Mouse (Mus musculus) forebrain, postnatal 0 days (tissue): ENCODE data around the gene 2810021J22Rik. TPM values are rescaled to one million over a fixed set of nuclear protein-coding genes. Genes with fewer than 3 reads are reported as not detected.

Source experiments
- ATAC-seq: fragments of 200-750 bp; cut with Nextera tagmentation; 2 replicates; pipeline ENCODE4 v1.8.0; 2017; ENCODE audit warnings: mild to moderate bottlenecking, moderate library complexity
- DNase-seq: peaks from one replicate; pipeline ENCODE4 v3.0.0-alpha.2; 2015
- H3K27ac ChIP-seq: fragments of 300-500 bp; sonication (generic); 2 replicates; pipeline ENCODE4 v1.5.1; 2014; ENCODE audit warnings: low read depth, mild to moderate bottlenecking, antibody characterized with exemption, low read length, moderate library complexity, mixed read lengths
- H3K27me3 ChIP-seq: fragments of 300-500 bp; sonication (generic); 2 replicates; pipeline ENCODE4 v1.6.1; 2014; ENCODE audit warnings: mild to moderate bottlenecking, low read length, mixed read lengths; ENCODE audit not compliant: insufficient read depth
- H3K36me3 ChIP-seq: fragments of 300-500 bp; sonication (generic); 2 replicates; pipeline ENCODE4 v1.6.1; 2014; ENCODE audit warnings: mild to moderate bottlenecking, moderate library complexity; ENCODE audit not compliant: insufficient read depth
- H3K4me1 ChIP-seq: fragments of 300-500 bp; sonication (generic); 2 replicates; pipeline ENCODE4 v1.6.1; 2014; ENCODE audit warnings: antibody characterized with exemption; ENCODE audit not compliant: insufficient read depth
- H3K4me2 ChIP-seq: fragments of 300-500 bp; sonication (generic); 2 replicates; pipeline ENCODE4 v1.6.1; 2014; ENCODE audit warnings: low read depth, mild to moderate bottlenecking, moderate library complexity
- H3K4me3 ChIP-seq: fragments of 300-500 bp; sonication (generic); 2 replicates; pipeline ENCODE4 v1.5.1; 2014; ENCODE audit warnings: low read depth, low read length, mixed read lengths
- H3K9ac ChIP-seq: fragments of 300-500 bp; sonication (generic); 2 replicates; pipeline ENCODE4 v1.6.1; 2014; ENCODE audit warnings: mild to moderate bottlenecking
- H3K9me3 ChIP-seq: fragments of 300-500 bp; sonication (generic); 2 replicates; pipeline ENCODE4 v1.6.1; 2016; ENCODE audit warnings: low read length
- CTCF ChIP-seq: sonication (generic); IDR thresholded peaks from 2 replicates; pipeline ENCODE4 v1.5.1; 2016; ENCODE audit warnings: antibody characterized with exemption, control low read depth, low read depth
- WGBS: fragments of 180-500 bp; shearing (Covaris S2); extraction: QIAGEN DNeasy Blood & Tissue Kit; methylation state at CpG from one replicate; pipeline ENCODE4 v1.1.7; 2014; 5-methylcytosine and 5-hydroxymethylcytosine counted together
- polyA plus RNA-seq: library from polyadenylated mRNA; unstranded; fragments of >200 nt; fragmentation: Nextera tagmentation; extraction: Ambion mirVana; gene quantifications from 2 replicates; pipeline ENCODE4 v1.2.1, GENCODE M21; 2015
- total RNA-seq: library from RNA; depleted of rRNA; stranded (reverse); fragments of >200 nt; gene quantifications from 2 replicates; pipeline ENCODE4 v1.2.3, GENCODE M21; 2014

2810021J22Rik gene
- total and polyA plus RNA-seq, 2 experiments from 2014 or later, result 8.2 to 8.5 TPM

GRCm38 (mm10) chr11:58849731-58850130 is 17.3 kb upstream of the 2810021J22Rik start:
- no peak for TF ChIP-seq CTCF
- H3K9me3 ChIP-seq, result no peaks in the 10 kb centered on the region
- H3K27me3 ChIP-seq, result no peaks in the 10 kb centered on the region
- H3K4me3 ChIP-seq, result no peak overlapping the region
- H3K27ac ChIP-seq, result no peak overlapping the region
- ATAC-seq (no peak), DNase-seq (no peak)
- no peak overlapping the region for H3K4me2 ChIP-seq
- 59% methylated on average over 2 of the region's 2 CpGs for WGBS
- H3K36me3 ChIP-seq, result peaks cover 38% of the 10 kb centered on the region
- peaks cover 5% of the 10 kb centered on the region for H3K4me1 ChIP-seq
- H3K9ac ChIP-seq, result no peak overlapping the region

GRCm38 (mm10) chr11:58860744-58861143 is 6.3 kb upstream of the 2810021J22Rik start:
- DNase-seq (no peak), ATAC-seq (no peak)
- 96% methylated on average over 8 of the region's 8 CpGs for WGBS
- H3K4me3 ChIP-seq, result no peak overlapping the region
- TF ChIP-seq CTCF, result no peak
- no peak overlapping the region for H3K27ac ChIP-seq
- H3K9ac ChIP-seq, result no peak overlapping the region
- H3K4me1 ChIP-seq, result no peaks in the 10 kb centered on the region
- H3K27me3 ChIP-seq, result no peaks in the 10 kb centered on the region
- peaks cover 11% of the 10 kb centered on the region; the same call in 1 of the 2 replicates for H3K9me3 ChIP-seq
- no peak overlapping the region for H3K4me2 ChIP-seq
- H3K36me3 ChIP-seq, result peaks cover 51% of the 10 kb centered on the region

- 79% methylated on average over 6 of the region's 6 CpGs for WGBS
- ATAC-seq (no peak), DNase-seq (no peak)
- H3K27ac ChIP-seq, result no peak overlapping the region
- peak overlapping the region; percentile 73 for H3K4me2 ChIP-seq
- peak overlapping the region; percentile 82 for H3K9ac ChIP-seq
- TF ChIP-seq CTCF, result no peak
- no peaks in the 10 kb centered on the region for H3K9me3 ChIP-seq
- H3K27me3 ChIP-seq, result no peaks in the 10 kb centered on the region
- peaks cover 15% of the 10 kb centered on the region for H3K36me3 ChIP-seq
- H3K4me1 ChIP-seq, result peaks cover 8% of the 10 kb centered on the region
- H3K4me3 ChIP-seq, result peak overlapping the region; percentile 70
Measured at GRCm38 (mm10) chr11:58867954-58868330, 926 bp downstream of the 2810021J22Rik start.

GRCm38 (mm10) chr11:58870961-58871360 is 3.9 kb downstream of the 2810021J22Rik start:
- Histone ChIP-seq H3K4me2 (no peak overlapping the region), H3K4me3 (no peak overlapping the region), H3K36me3 (peaks cover 15% of the 10 kb centered on the region), H3K27ac (no peak overlapping the region), H3K9me3 (no peaks in the 10 kb centered on the region), H3K27me3 (no peaks in the 10 kb centered on the region), H3K4me1 (peaks cover 8% of the 10 kb centered on the region), H3K9ac (no peak overlapping the region)
- DNase-seq (no peak), ATAC-seq (no peak)
- 86% methylated on average over 4 of the region's 4 CpGs for WGBS
- no peak for TF ChIP-seq CTCF

GRCm38 (mm10) chr11:58883756-58884155 is 16.7 kb downstream of the 2810021J22Rik start:
- WGBS, result 85% methylated on average over 8 of the region's 8 CpGs
- ATAC-seq, result no peak
- peaks cover 45% of the 10 kb centered on the region for H3K36me3 ChIP-seq

GRCm38 (mm10) chr11:58890511-58890910 is 23.5 kb downstream of the 2810021J22Rik start:
- Histone ChIP-seq H3K4me1 (no peaks in the 10 kb centered on the region), H3K9me3 (no peaks in the 10 kb centered on the region), H3K9ac (no peak overlapping the region), H3K27me3 (no peaks in the 10 kb centered on the region), H3K27ac (no peak overlapping the region), H3K4me2 (no peak overlapping the region), H3K36me3 (peaks cover 55% of the 10 kb centered on the region), H3K4me3 (no peak overlapping the region)
- DNase-seq (no peak), ATAC-seq (no peak)
- WGBS, result 91% methylated on average over 10 of the region's 10 CpGs
- no peak for TF ChIP-seq CTCF

More at GRCm38 (mm10) chr11:58883756-58884155, 16.7 kb downstream of the 2810021J22Rik start:
- DNase-seq, result no peak
- Histone ChIP-seq H3K27me3 (no peaks in the 10 kb centered on the region), H3K9me3 (no peaks in the 10 kb centered on the region), H3K4me3 (no peak overlapping the region), H3K4me2 (no peak overlapping the region), H3K4me1 (no peaks in the 10 kb centered on the region), H3K9ac (no peak overlapping the region), H3K27ac (no peak overlapping the region)
- no peak for TF ChIP-seq CTCF

DNA sequence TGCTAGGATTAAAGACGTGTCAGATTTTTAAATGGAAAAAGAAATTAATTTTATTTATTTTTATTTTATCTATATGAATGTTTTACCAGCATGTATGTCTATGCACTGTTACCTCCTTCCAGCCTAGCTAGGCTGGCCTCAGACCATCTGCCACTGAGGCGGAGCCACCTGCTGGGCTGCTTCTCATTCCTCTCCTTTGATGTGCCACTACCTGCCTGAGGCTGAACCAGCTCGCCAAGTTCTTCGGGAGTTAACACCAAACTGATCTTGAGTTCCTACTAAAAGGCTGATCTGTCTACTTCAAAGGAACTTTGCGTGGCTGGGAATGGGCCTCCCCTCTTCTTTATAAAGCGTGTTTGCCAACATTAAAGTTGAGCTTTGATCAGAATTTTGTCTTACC is 27.4 kb downstream of the 2810021J22Rik start:
- H3K9ac ChIP-seq, result no peak overlapping the region
- no peak overlapping the region for H3K27ac ChIP-seq
- no peaks in the 10 kb centered on the region for H3K9me3 ChIP-seq
- peaks cover 66% of the 10 kb centered on the region for H3K36me3 ChIP-seq
- no peak overlapping the region for H3K4me2 ChIP-seq
- DNase-seq (no peak), ATAC-seq (no peak)
- 71% methylated on average over 6 of the region's 6 CpGs for WGBS
- H3K4me3 ChIP-seq, result no peak overlapping the region
- H3K4me1 ChIP-seq, result no peaks in the 10 kb centered on the region
- no peak for TF ChIP-seq CTCF
- no peaks in the 10 kb centered on the region for H3K27me3 ChIP-seq
